Mouse (Mus musculus) C2C12 (cell line): ENCODE data around the gene Stk17b.

Experiments used
- CEBPB ChIP-seq: IDR thresholded peaks from one replicate; pipeline ENCODE4 v1.6.1; 2011; ENCODE audit warnings: low read depth, mild to moderate bottlenecking, control low read depth, moderate library complexity
- CTCF ChIP-seq: IDR thresholded peaks from one replicate; pipeline ENCODE4 v1.5.1; 2011; ENCODE audit not compliant: control insufficient read depth, insufficient read depth, insufficient read length
- MAX ChIP-seq: IDR thresholded peaks from one replicate; pipeline ENCODE4 v1.6.1; 2011; ENCODE audit warnings: mild to moderate bottlenecking, control low read depth
- MYOD1 ChIP-seq: IDR thresholded peaks from one replicate; pipeline ENCODE4 v1.6.1; 2011; ENCODE audit warnings: low read depth; ENCODE audit not compliant: control insufficient read depth, insufficient read length
- USF1 ChIP-seq: IDR thresholded peaks from one replicate; pipeline ENCODE4 v1.6.1; 2011; ENCODE audit warnings: low read depth, mild to moderate bottlenecking, control low read depth, moderate library complexity

DNA sequence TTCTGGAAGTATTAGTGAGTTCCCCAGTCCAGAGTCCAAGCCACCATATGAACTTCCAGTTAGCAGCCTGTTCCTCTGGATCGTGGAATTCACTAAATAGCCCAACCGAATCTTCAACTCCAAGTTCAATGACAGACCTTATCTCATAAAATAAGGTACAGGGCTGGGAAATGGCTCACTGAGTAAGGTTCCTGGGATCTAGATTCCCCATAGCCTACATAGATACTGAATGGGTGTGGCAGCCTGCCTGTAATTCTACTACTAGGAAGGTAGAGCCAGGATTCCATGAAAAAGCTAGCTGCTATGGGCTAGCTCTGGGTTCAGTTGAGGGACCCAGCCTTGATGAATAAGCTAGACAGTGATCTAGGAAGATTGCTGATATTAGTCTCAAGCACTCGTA lies 48.4 kb downstream of the Stk17b start:
- TF ChIP-seq MAX (no peak), CTCF (no peak), USF1 (no peak), MYOD1 (no peak), CEBPB (no peak)
